Mouse (Mus musculus) liver, embryonic 14.5 days (tissue): ENCODE data around the gene Phactr1. TPM values are rescaled to one million over a fixed set of nuclear protein-coding genes. Genes with fewer than 3 reads are reported as not detected.

Experiments
- ATAC-seq: fragments of 200-750 bp; cut with Nextera tagmentation; 2 replicates; pipeline ENCODE4 v1.8.0; 2017; ENCODE audit warnings: moderate number of reproducible peaks, mild to moderate bottlenecking, moderate library complexity; ENCODE audit not compliant: insufficient read depth
- DNase-seq, 3 experiments: peaks; one replicate each; pipeline ENCODE4 v3.0.0-alpha.2; 2012 to 2013; ENCODE audit warnings: low read depth in 3 of 3, low spot score in 3 of 3
- H3K27ac ChIP-seq: fragments of 300-500 bp; sonication (generic); 2 replicates; pipeline ENCODE4 v1.5.1; 2014; ENCODE audit warnings: moderate library complexity, mild to moderate bottlenecking, control low read depth, inconsistent platforms
- H3K27me3 ChIP-seq: fragments of 300-500 bp; sonication (generic); 2 replicates; pipeline ENCODE4 v1.6.1; 2014; ENCODE audit warnings: mild to moderate bottlenecking, low read length, moderate library complexity; ENCODE audit not compliant: control insufficient read depth, insufficient read depth
- H3K36me3 ChIP-seq: fragments of 300-500 bp; sonication (generic); replicated peaks from 2 replicates; pipeline ENCODE4 v1.6.1; 2014; ENCODE audit warnings: low read depth; ENCODE audit not compliant: control insufficient read depth, insufficient read depth
- H3K4me1 ChIP-seq, 2 experiments: fragments of 200-500 bp in 1 of 2; fragments of 300-500 bp in 1 of 2; sonication (generic) in 1 of 2; replicated peaks; 2 replicates each; pipeline ENCODE4 v1.6.1; 2012 to 2014; ENCODE audit warnings: antibody characterized with exemption in 1 of 2, inconsistent platforms in 1 of 2, low read length in 1 of 2; ENCODE audit not compliant: control insufficient read depth in 2 of 2, insufficient read depth in 2 of 2
- H3K4me2 ChIP-seq: fragments of 300-500 bp; sonication (generic); 2 replicates; pipeline ENCODE4 v1.6.1; 2014; ENCODE audit warnings: low read depth, mild to moderate bottlenecking, control low read depth, moderate library complexity
- H3K4me3 ChIP-seq, 2 experiments: fragments of 200-500 bp in 1 of 2; fragments of 300-500 bp in 1 of 2; sonication (generic) in 1 of 2; 2 replicates each; pipeline ENCODE4 v1.5.1; 2012 to 2014; ENCODE audit warnings: low read depth in 2 of 2, low read length in 2 of 2, mild to moderate bottlenecking in 2 of 2, control low read depth in 1 of 2, inconsistent platforms in 1 of 2, moderate library complexity in 1 of 2; ENCODE audit not compliant: insufficient read depth in 1 of 2
- H3K9ac ChIP-seq: fragments of 300-500 bp; sonication (generic); replicated peaks from 2 replicates; pipeline ENCODE4 v1.6.1; 2014; ENCODE audit warnings: mild to moderate bottlenecking, control low read depth, moderate library complexity
- H3K9me3 ChIP-seq: fragments of 300-500 bp; sonication (generic); 2 replicates; pipeline ENCODE4 v1.6.1; 2016; ENCODE audit warnings: low read length, mixed read lengths; ENCODE audit not compliant: control insufficient read depth
- CTCF ChIP-seq: IDR thresholded peaks from 2 replicates; pipeline ENCODE4 v1.5.1; 2016; ENCODE audit warnings: antibody characterized with exemption, low read depth, control low read depth
- EP300 ChIP-seq: IDR thresholded peaks from 2 replicates; pipeline ENCODE4 v1.6.1; 2016; ENCODE audit warnings: antibody characterized with exemption, low read depth
- WGBS: fragments of 180-500 bp; shearing (Covaris S2); extraction: QIAGEN DNeasy Blood & Tissue Kit; methylation state at CpG from one replicate; pipeline ENCODE4 v1.1.7; 2014; ENCODE audit not compliant: insufficient replicate concordance; 5-methylcytosine and 5-hydroxymethylcytosine counted together
- polyA plus RNA-seq, 2 experiments: library from polyadenylated mRNA; depleted of rRNA in 1 of 2; stranded (reverse) in 1 of 2; unstranded in 1 of 2; fragments of >200 nt; fragmentation: Nextera tagmentation in 1 of 2; extraction: Ambion mirVana in 1 of 2; gene quantifications; 2 replicates each; pipeline versions ENCODE4 v1.2.1 to v1.2.3; 2012 to 2014

The Phactr1 gene
- polyA plus RNA-seq, 2 experiments = 0.15 to 0.21 TPM

DNA sequence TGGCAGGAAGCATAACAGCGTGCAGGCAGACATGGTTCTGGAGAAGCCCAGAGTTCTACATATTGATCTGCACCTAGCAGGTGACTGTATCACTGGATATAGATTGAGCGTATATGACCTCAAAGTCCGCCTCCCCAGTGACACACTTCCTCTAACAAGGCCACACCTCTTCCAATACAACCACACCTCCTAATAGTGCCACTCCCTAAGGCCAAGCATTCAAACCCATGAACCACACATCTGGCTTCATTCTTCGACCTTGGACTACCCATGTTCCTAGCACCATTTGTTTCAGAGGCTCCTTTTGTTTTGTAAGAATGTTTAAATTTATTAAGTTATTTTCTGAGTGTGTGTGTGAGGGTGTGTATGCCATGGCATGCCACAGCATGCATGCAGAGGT lies 507.3 kb downstream of the Phactr1 start:
- no peak overlapping the region for H3K27ac ChIP-seq
- H3K4me1 ChIP-seq = peaks cover 12 to 21% of the 10 kb centered on the region in 2 experiments
- DNase-seq (no peak), ATAC-seq (no peak)
- H3K4me2 ChIP-seq = no peak overlapping the region
- no peak overlapping the region for H3K9ac ChIP-seq
- WGBS = 74% methylated on average over 4 of the region's 4 CpGs
- H3K4me3 ChIP-seq = no peak overlapping the region
- H3K9me3 ChIP-seq = no peaks in the 10 kb centered on the region
- H3K27me3 ChIP-seq = peaks cover 9% of the 10 kb centered on the region
- H3K36me3 ChIP-seq = no peaks in the 10 kb centered on the region
- no peak for TF ChIP-seq EP300
- no peak for TF ChIP-seq CTCF
